Mouse (Mus musculus) hindbrain, embryonic 10.5 days (tissue): ENCODE measurements around the gene 4930523C07Rik. TPM values are rescaled to one million over a fixed set of nuclear protein-coding genes. Genes with fewer than 3 reads are reported as not detected.

Experiments
- DNase-seq: peaks from one replicate; pipeline ENCODE4 v3.0.0-alpha.2; 2017; ENCODE audit warnings: low spot score
- H3K27ac ChIP-seq: fragments of 300-500 bp; sonication (generic); 2 replicates; pipeline ENCODE4 v1.5.1; 2016; ENCODE audit warnings: mild to moderate bottlenecking, moderate library complexity
- H3K27me3 ChIP-seq: fragments of 300-500 bp; sonication (generic); 2 replicates; pipeline ENCODE4 v1.6.1; 2016; ENCODE audit warnings: mild to moderate bottlenecking; ENCODE audit not compliant: poor library complexity, insufficient read depth, severe bottlenecking
- H3K36me3 ChIP-seq: fragments of 300-500 bp; sonication (generic); 2 replicates; pipeline ENCODE4 v1.6.1; 2016; ENCODE audit warnings: mild to moderate bottlenecking, moderate library complexity
- H3K4me1 ChIP-seq: fragments of 300-500 bp; sonication (generic); replicated peaks from 2 replicates; pipeline ENCODE4 v1.6.1; 2016; ENCODE audit warnings: mild to moderate bottlenecking
- H3K4me3 ChIP-seq: fragments of 300-500 bp; sonication (generic); 2 replicates; pipeline ENCODE4 v1.5.1; 2016; ENCODE audit warnings: mild to moderate bottlenecking, moderate library complexity
- H3K9me3 ChIP-seq: fragments of 300-500 bp; sonication (generic); 2 replicates; pipeline ENCODE4 v1.6.1; 2016; ENCODE audit warnings: mild to moderate bottlenecking, moderate library complexity
- WGBS: fragments of 180-500 bp; shearing (Covaris S2); methylation state at CpG from one replicate; pipeline ENCODE4 v1.1.7; 2016; 5-methylcytosine and 5-hydroxymethylcytosine counted together
- polyA plus RNA-seq: library from polyadenylated mRNA; unstranded; fragments of >200 nt; fragmentation: Nextera tagmentation; extraction: Ambion mirVana; gene quantifications from 2 replicates; pipeline ENCODE4 v1.2.1, GENCODE M21; 2016

4930523C07Rik gene
- polyA plus RNA-seq, result 1.7 and 2.9 TPM in 2 replicates

DNA sequence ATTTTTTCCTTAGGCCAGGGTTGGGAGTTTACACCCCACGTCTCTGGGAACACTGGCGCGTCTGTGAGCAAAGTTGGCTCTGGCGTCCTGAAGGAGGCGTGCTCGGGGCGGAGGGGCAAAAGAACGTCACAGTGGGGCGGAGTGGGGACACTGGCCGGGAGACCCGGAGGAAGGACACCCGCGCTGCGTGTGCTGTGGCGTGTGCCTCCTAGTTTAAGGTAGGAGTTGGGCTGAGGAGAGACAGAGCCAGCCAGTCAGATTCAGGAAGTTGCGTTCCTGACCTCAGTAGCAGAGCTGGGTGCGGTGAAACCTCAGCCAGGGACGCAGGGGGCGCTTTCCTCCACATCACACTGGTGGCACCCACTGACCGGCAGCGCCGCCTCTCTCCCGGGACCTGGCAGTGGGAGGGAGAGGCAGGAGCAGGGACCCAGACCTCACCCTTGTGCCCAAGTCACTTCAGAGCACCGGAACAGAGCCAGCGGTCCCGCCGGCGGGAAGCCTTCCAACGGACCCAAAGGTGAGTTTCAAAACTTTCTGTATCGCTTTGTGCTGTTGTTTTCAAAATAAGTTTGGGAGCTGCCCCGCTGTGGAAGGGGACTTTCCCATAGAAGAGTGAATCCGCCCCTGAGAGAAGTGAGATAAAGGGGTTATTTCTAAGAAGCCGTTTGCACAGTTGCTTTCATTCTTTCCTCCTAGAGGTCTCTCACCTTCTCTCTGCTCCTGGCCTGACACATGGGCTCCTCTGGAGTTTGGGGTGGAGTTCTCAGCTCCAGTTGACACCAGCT lies at the start of gene 4930523C07Rik:
4930523C07Rik (plus strand) TSS at position 146 of the 785 bp plus-strand sequence.
- Histone ChIP-seq H3K4me1 (peaks cover 17% of the 10 kb centered on the region), H3K27me3 (no peaks in the 10 kb centered on the region), H3K36me3 (no peaks in the 10 kb centered on the region), H3K27ac (peak within 1 kb of the TSS; percentile 81), H3K4me3 (peak within 1 kb of the TSS; percentile 57), H3K9me3 (no peaks in the 10 kb centered on the region)
- WGBS, result 3% methylated on average over 33 of the region's 33 CpGs
- DNase-seq, result peak; percentile 50

DNA sequence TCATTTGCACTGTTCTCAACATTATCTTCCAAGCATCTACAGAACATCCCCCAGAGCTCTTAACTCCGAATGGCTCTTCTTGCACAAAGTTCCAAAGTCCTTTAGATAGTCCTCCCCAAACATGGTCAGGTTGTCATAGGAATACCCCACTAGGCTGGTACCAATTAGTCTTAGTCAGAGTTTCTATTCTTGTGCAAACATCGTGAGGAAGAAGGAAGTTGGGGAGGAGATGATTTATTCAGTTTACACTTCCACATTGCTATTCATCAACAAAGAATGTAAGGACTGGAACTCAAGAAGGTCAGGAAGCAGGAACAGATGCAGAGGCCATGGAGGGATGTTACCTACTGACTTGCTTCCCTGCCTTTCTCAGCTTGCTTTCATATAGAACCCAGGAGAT lies 46.9 kb upstream of the 4930523C07Rik start:
- DNase-seq, result no peak
- Histone ChIP-seq H3K4me1 (no peaks in the 10 kb centered on the region), H3K27ac (no peak overlapping the region), H3K9me3 (no peaks in the 10 kb centered on the region), H3K4me3 (no peak overlapping the region), H3K36me3 (no peaks in the 10 kb centered on the region), H3K27me3 (no peaks in the 10 kb centered on the region)
- 73% methylated on average over 2 of the region's 2 CpGs for WGBS

DNA sequence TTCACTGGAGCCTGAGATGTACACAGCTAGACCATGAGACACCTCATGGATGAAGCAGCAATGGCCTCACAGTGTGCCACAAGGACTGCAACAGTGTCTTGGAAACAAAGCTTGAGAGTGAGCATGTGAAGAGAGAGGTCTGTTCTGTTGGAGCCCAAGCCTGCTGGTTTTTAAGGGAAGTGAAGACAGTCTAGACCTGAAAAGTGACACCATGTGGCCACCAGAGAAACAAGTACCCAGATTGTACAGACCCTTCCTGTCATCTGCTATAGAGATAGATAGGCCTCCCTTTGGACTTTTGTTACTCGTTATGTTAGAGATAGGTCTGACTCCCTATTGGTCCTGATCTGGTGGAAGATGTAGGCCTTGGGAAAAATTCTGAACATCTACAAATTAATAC lies 45.8 kb upstream of the 4930523C07Rik start:
- Histone ChIP-seq H3K27me3 (no peaks in the 10 kb centered on the region), H3K36me3 (no peaks in the 10 kb centered on the region), H3K9me3 (no peaks in the 10 kb centered on the region), H3K4me1 (no peaks in the 10 kb centered on the region), H3K27ac (no peak overlapping the region), H3K4me3 (no peak overlapping the region)
- no peak for DNase-seq
- 87% methylated on average over 1 of the region's 1 CpGs for WGBS

DNA sequence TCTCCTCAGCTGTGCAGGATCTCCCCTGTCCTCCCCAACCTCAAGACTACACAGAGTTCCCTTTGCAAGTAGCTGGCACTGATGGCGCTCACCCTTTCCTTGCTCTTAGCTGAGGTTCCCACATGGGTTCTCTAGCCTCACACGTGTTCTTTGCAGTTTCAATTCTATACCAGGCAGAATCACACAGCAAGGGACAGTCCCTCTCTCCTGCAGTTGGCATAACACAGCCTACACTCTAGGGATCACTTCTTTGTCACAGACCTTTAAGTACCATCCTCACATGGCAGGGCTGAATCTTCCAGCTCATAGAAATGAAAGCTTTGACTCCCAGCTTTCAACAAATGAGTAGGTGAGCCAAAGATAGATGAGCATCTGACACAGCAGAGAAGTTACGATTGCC lies 45.0 kb upstream of the 4930523C07Rik start:
- WGBS, result 89% methylated on average over 3 of the region's 3 CpGs
- Histone ChIP-seq H3K27me3 (no peaks in the 10 kb centered on the region), H3K4me3 (no peak overlapping the region), H3K9me3 (no peaks in the 10 kb centered on the region), H3K27ac (no peak overlapping the region), H3K36me3 (no peaks in the 10 kb centered on the region), H3K4me1 (no peaks in the 10 kb centered on the region)
- DNase-seq, result no peak

DNA sequence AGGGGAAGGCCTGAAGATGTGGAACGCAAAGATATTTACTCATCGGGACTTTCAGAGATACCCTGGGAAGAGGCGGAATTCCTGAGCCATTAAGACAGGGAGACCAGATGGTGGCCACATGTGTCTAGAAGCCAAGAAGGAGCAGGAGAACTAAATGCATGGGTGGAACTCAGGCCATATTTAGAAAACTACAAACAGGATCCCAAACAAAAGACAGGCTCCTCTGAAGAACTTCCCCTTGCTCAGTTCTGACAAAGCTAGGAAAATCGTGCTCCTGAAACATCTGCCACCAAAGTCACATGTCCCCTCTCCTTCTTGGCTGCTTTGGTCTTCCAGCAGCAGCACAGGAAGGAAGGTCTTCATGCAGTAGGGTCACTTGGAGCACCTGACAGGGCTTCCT lies 38.9 kb upstream of the 4930523C07Rik start:
- WGBS, result 70% methylated on average over 4 of the region's 4 CpGs
- no peaks in the 10 kb centered on the region for H3K27me3 ChIP-seq
- H3K4me3 ChIP-seq, result no peak overlapping the region
- no peak for DNase-seq
- H3K27ac ChIP-seq, result no peak overlapping the region
- no peaks in the 10 kb centered on the region for H3K9me3 ChIP-seq
- no peaks in the 10 kb centered on the region for H3K36me3 ChIP-seq
- no peaks in the 10 kb centered on the region for H3K4me1 ChIP-seq

DNA sequence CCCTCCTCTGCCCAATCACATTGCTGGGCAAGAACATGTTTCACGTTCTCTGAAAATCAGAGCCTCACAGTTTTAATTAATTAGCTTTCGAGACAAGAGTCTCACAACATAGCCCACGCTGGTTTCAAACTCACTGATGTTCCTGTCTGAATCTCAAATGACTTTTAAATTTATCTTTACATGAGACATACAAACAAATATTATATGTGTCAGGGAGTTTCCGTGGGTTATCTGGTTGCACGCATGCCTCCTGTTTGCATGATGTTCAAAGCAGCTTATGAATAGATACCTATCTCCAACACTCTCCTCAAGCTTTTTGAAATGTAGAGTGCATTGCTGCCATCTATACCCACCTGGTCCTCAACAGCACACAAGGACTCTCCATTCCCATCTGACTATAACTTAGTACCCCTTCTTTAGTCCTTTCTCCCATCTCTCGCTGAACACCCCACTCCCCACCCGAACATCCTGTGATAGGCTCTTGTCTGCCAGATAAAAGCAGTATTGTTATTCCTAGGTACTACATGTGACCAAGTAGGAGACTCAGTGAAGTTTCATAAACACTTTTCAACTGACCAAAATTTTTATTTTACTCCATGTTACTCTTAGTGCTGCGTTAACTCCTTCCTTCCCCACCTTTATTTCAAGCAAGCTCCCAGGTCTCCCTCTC lies 37.1 kb upstream of the 4930523C07Rik start:
- no peaks in the 10 kb centered on the region for H3K36me3 ChIP-seq
- H3K4me1 ChIP-seq, result no peaks in the 10 kb centered on the region
- H3K27ac ChIP-seq, result no peak overlapping the region
- no peaks in the 10 kb centered on the region for H3K27me3 ChIP-seq
- WGBS, result 93% methylated on average over 8 of the region's 8 CpGs
- DNase-seq, result no peak
- no peak overlapping the region for H3K4me3 ChIP-seq
- H3K9me3 ChIP-seq, result no peaks in the 10 kb centered on the region

DNA sequence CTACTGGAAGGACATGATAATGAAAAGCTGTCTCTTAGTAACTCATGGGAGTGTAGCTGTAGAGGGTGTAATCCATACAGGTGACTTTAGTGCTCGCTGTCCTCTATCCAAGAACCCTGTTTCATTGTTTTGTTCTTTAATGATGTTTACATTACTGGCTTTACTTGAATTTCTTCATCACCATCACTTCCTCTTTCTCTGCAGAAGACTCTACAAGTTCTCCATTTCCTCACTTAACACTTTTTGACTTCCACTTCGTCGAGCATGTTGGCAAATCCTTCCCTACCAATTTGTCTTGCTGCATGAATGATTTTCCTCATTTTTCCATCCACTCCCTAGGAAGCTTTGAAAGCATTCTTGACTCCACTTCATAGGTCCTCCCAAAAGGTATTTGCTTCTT lies 31.1 kb upstream of the 4930523C07Rik start:
- Histone ChIP-seq H3K27me3 (no peaks in the 10 kb centered on the region), H3K27ac (no peak overlapping the region), H3K4me3 (no peak overlapping the region), H3K36me3 (no peaks in the 10 kb centered on the region), H3K9me3 (no peaks in the 10 kb centered on the region), H3K4me1 (no peaks in the 10 kb centered on the region)
- DNase-seq, result no peak
- WGBS, result 94% methylated on average over 3 of the region's 3 CpGs

DNA sequence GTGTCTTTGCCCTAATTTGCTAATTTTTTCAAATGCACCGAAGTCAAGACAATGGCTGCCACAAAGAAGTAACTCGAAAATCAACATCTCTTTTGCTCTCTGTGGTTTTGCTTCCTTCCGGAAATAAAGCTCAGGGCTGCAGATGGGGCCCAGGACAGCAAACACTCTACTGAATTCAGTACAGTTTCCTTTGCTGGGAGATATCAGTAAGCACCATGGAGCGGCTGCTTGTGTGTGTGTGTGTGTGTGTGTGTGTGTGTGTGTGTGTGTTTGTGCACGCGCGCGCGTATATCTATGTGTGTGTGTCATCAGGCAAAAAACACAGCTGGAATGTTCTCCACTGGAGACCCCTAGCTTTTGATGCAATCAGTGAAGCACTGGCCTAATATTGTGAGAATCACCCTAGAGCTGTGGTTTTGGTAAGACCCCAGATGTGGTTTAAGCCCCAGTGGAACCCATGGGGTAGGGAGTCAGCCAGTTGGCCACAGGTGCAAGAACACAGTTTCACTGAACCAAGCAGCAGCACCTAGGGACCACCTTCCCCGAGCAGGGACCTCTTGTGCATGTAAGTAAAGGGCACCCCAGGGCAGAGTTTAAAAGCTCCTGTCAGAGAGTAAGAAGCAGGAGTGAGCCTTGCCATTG lies 19.7 kb upstream of the 4930523C07Rik start:
- Histone ChIP-seq H3K27ac (no peak overlapping the region), H3K27me3 (no peaks in the 10 kb centered on the region), H3K36me3 (no peaks in the 10 kb centered on the region), H3K4me1 (no peaks in the 10 kb centered on the region), H3K4me3 (no peak overlapping the region), H3K9me3 (no peaks in the 10 kb centered on the region)
- 90% methylated on average over 10 of the region's 10 CpGs for WGBS
- DNase-seq, result no peak

DNA sequence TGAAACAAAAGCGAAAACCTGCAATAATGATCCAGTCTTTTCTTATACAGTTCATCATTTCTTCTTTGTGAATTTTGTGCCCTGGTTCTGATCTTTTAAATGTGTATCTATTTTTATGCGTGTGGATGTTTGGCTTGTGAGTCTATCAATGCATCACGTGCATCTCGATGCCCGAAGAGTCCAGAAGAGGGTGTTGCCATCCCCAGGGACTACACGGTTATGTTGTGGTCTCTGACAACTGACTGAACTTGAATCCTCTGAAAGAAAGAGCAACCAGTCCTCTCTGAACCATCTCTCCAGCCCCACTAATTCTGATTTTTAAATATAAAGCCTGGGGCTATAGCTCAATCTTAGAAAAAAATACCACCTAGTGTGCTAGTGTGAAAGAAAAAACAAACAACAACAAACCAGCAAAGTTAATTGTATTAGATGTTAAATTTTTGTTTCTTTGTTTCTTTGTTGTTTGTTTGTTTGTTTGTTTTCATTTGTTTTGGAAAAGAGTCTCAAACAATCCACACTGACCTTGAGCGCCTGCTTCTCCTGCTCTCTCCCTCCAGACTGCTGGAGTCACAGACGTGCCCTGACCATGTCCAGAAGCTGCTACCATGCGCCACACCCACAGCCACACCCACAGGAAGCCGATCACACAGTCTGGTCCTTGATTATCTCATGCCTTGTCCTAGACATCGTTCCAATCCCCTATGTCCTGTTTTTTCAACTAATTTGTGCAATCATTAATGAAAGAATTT lies 18.9 kb upstream of the 4930523C07Rik start:
- Histone ChIP-seq H3K36me3 (no peaks in the 10 kb centered on the region), H3K4me3 (no peak overlapping the region), H3K27ac (no peak overlapping the region), H3K4me1 (no peaks in the 10 kb centered on the region), H3K27me3 (no peaks in the 10 kb centered on the region), H3K9me3 (no peaks in the 10 kb centered on the region)
- DNase-seq, result no peak
- WGBS, result 79% methylated on average over 11 of the region's 11 CpGs

DNA sequence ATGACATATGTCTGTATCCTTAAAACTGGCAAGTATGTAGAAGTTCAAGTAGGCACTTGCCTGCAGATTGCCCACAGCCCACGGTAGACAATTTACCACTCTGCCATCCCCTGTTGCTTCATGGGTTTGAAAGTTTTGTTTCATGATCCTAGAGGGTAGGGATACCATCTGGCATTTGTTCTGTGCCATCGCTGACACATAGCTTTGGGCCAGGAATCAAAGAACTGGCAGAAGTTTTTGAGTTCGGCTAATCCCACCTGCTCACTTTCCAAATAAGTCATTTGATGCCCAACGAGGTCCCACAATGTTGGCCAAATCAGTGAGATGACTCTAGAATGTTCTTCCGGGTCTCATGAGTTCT lies 18.3 kb upstream of the 4930523C07Rik start:
- Histone ChIP-seq H3K27ac (no peak overlapping the region), H3K36me3 (no peaks in the 10 kb centered on the region), H3K4me3 (no peak overlapping the region), H3K9me3 (no peaks in the 10 kb centered on the region), H3K4me1 (no peaks in the 10 kb centered on the region), H3K27me3 (no peaks in the 10 kb centered on the region)
- WGBS, result 90% methylated on average over 5 of the region's 5 CpGs
- DNase-seq, result no peak

DNA sequence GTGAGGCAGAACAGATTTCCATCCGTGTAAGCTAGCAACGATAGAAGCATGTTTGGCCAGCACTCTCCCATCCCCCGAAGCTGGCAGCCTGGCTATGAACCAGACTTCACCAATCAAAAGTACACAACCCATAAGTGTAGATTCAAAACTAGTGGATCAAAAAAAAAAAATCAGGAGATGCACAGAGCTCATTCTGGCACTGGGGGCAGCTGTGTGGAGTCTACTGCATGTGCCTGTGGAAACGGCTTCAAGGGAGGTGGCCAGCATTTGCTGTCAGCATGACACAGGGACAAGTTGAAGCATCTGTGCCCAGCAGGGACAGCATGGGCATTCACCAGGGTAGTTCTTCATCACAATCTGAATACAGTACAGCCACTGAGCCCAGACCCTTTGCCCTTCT lies 16.2 kb upstream of the 4930523C07Rik start:
- H3K36me3 ChIP-seq, result no peaks in the 10 kb centered on the region
- DNase-seq, result no peak
- H3K9me3 ChIP-seq, result no peaks in the 10 kb centered on the region
- H3K4me3 ChIP-seq, result no peak overlapping the region
- WGBS, result 74% methylated on average over 4 of the region's 4 CpGs
- no peaks in the 10 kb centered on the region for H3K4me1 ChIP-seq
- no peak overlapping the region for H3K27ac ChIP-seq
- H3K27me3 ChIP-seq, result no peaks in the 10 kb centered on the region

DNA sequence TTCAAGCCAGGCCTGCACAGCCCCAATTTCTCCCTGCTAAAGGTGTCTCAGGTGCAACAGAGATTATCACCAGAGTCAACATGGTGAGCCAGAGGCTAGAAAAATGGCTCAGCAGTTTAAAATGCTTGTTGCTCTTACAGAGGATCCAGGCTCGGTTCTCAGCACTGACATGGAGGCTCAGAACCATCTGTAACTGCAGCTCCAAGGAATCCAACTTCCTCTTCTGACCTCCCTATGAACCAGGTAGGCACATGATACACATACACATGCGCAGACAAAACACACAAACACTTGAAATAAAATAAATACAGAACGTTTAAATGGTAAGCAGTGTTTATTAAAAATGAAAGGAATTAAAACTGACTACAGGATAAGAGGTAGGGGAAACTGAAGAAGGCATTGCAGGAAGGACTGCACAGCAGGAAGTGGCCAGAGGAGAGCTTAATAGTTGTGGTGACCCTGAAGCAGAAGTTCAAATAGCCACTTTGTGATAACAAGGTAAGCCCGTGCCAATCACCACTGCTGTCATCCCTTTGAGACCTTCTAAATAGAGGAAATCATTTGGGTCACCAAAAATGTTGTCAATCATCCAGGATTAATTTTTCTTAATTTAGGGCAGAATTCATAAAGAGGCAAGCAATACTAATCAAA lies 10.1 kb upstream of the 4930523C07Rik start:
- Histone ChIP-seq H3K9me3 (no peaks in the 10 kb centered on the region), H3K4me1 (no peaks in the 10 kb centered on the region), H3K36me3 (no peaks in the 10 kb centered on the region), H3K4me3 (no peak overlapping the region), H3K27me3 (no peaks in the 10 kb centered on the region), H3K27ac (no peak overlapping the region)
- 82% methylated on average over 4 of the region's 4 CpGs for WGBS
- no peak for DNase-seq
